Mouse (Mus musculus) urinary bladder, postnatal 36 days (tissue): ENCODE results near the gene Ciart.
"Not testable (repeated sequence)": the region's sequence is repeated elsewhere in the genome, so short reads cannot be mapped to it uniquely, and the experiment has no call there.

Source experiments
- DNase-seq, 2 experiments: peaks; one replicate each; pipeline ENCODE4 v3.0.0; 2022; ENCODE audit warnings: low spot score in 2 of 2, mixed read lengths in 1 of 2

The Ciart gene

GRCm38 (mm10) chr3:95865050-95865449, 17.0 kb downstream of the Ciart start:
- no peak for DNase-seq

- no peak for DNase-seq
These were observed 18.5 kb downstream of the Ciart start for GRCm38 (mm10) chr3:95863578-95863977.

GRCm38 (mm10) chr3:95861796-95862195, 20.3 kb downstream of the Ciart start:
- DNase-seq = peak; percentile 27 to 42

GRCm38 (mm10) chr3:95861216-95861615, 20.8 kb downstream of the Ciart start:
- no peak for DNase-seq

- DNase-seq = no peak
These were observed 21.7 kb downstream of the Ciart start for GRCm38 (mm10) chr3:95860323-95860722.

GRCm38 (mm10) chr3:95858278-95858677, 23.8 kb downstream of the Ciart start:
- not testable (repeated sequence) for DNase-seq

- not testable (repeated sequence) for DNase-seq
These were observed 25.0 kb downstream of the Ciart start for GRCm38 (mm10) chr3:95857050-95857449.

GRCm38 (mm10) chr3:95856115-95856514, 25.9 kb downstream of the Ciart start:
- DNase-seq = no peak

GRCm38 (mm10) chr3:95855502-95856089, 26.5 kb downstream of the Ciart start, which contains the start of gene Prpf3:
TSS of gene Prpf3 (minus strand) at chr3:95855885.
- peak; percentile 93 to 94 for DNase-seq

- no peak for DNase-seq
These were observed 30.7 kb downstream of the Ciart start for GRCm38 (mm10) chr3:95851317-95851716.

- no peak for DNase-seq
These were observed 31.4 kb downstream of the Ciart start for GRCm38 (mm10) chr3:95850611-95851010.

- no peak for DNase-seq
These were observed 39.4 kb downstream of the Ciart start for GRCm38 (mm10) chr3:95842503-95843214.

GRCm38 (mm10) chr3:95839250-95839649, 42.8 kb downstream of the Ciart start:
- DNase-seq = no peak

GRCm38 (mm10) chr3:95829053-95829452, 53.0 kb downstream of the Ciart start:
- no peak for DNase-seq
